Comparison of ENCODE assay signal across 21 mouse cellular contexts in genomic region chr2:125178225-125178798, GRCm38 (mm10). TPM values are rescaled to one million over a fixed set of nuclear protein-coding genes. Genes with fewer than 3 reads are reported as not detected.
DNase-seq lines count a peak whose midpoint lies in the region; ATAC-seq lines count a peak whose summit lies in the region.
"Had no signal": no experiment of that assay in that cellular context is flagged by ENCODE, and none has a peak within 500 bp of the region (broad histone marks: within the 10 kb centered on the region; RNA-seq: fewer than 3 reads in every experiment).

No protein-coding gene starts in this region.

- H3K27me3 ChIP-seq in forebrain, embryonic 14.5 days (replicated peaks; ENCODE audit: control insufficient read depth, insufficient read depth, low read length) = no peaks in the 10 kb centered on the region
- H3K27me3 ChIP-seq in forebrain, embryonic 11.5 days (ENCODE audit: control insufficient read depth, insufficient read depth, low read length) = no peaks in the 10 kb centered on the region
- no peaks in the 10 kb centered on the region for H3K27me3 ChIP-seq in midbrain, embryonic 16.5 days (ENCODE audit: control insufficient read depth, insufficient read depth, low read depth, low read length)
- H3K27me3 ChIP-seq: liver, embryonic 13.5 days had no signal

- DNase-seq in forebrain, embryonic 14.5 days (ENCODE audit: low spot score) = peak; percentile 72
- no peak for DNase-seq in forebrain, embryonic 11.5 days (ENCODE audit: low spot score)
- DNase-seq in brain, adult 2 months (ENCODE audit: low read depth, low spot score) = peak; percentile 73
- peak; percentile 53 for DNase-seq in layer of hippocampus, adult 11-12 months (ENCODE audit: low spot score)
- peak; percentile 13 to 26 for DNase-seq in left cerebral cortex, postnatal 14 days (ENCODE audit: low spot score in 2 of 2)
- DNase-seq: cerebellum, adult 18-20 months; kidney, postnatal 14 days; liver, embryonic 13.5 days; lung, postnatal 14 days had no signal

- H3K36me3 ChIP-seq in forebrain, embryonic 14.5 days (ENCODE audit: control insufficient read depth, insufficient read depth, low read length) = no peaks in the 10 kb centered on the region
- no peaks in the 10 kb centered on the region for H3K36me3 ChIP-seq in forebrain, embryonic 11.5 days (ENCODE audit: control insufficient read depth, insufficient read depth, low read length)
- no peaks in the 10 kb centered on the region for H3K36me3 ChIP-seq in midbrain, embryonic 16.5 days (ENCODE audit: control insufficient read depth, insufficient read depth, low read length)
- H3K36me3 ChIP-seq: liver, embryonic 13.5 days had no signal

- no peak overlapping the region for H3K9ac ChIP-seq in forebrain, embryonic 14.5 days (ENCODE audit: low read length)
- no peak overlapping the region for H3K9ac ChIP-seq in forebrain, embryonic 11.5 days (ENCODE audit: low read length)
- H3K9ac ChIP-seq in midbrain, embryonic 16.5 days (ENCODE audit: low read depth, low read length) = no peak overlapping the region
- H3K9ac ChIP-seq: hindbrain, embryonic 14.5 days; liver, embryonic 13.5 days had no signal

- 0 out of 2 replicates have a peak overlapping the region, but pooled peaks have one; percentile 9 for H3K27ac ChIP-seq in forebrain, embryonic 14.5 days (ENCODE audit: low read depth, low read length)
- H3K27ac ChIP-seq in forebrain, embryonic 11.5 days (ENCODE audit: low read depth, low read length) = no peak overlapping the region
- H3K27ac ChIP-seq in midbrain, embryonic 16.5 days (ENCODE audit: low read length) = no peak overlapping the region
- H3K27ac ChIP-seq: hindbrain, embryonic 14.5 days; liver, embryonic 13.5 days had no signal

- H3K9me3 ChIP-seq in forebrain, embryonic 14.5 days (replicated peaks; ENCODE audit: control insufficient read depth, low read length) = no peaks in the 10 kb centered on the region
- H3K9me3 ChIP-seq in forebrain, embryonic 11.5 days (ENCODE audit: control insufficient read depth, low read length) = no peaks in the 10 kb centered on the region
- no peaks in the 10 kb centered on the region for H3K9me3 ChIP-seq in midbrain, embryonic 16.5 days (replicated peaks; ENCODE audit: control insufficient read depth, low read length, poor library complexity, severe bottlenecking)
- H3K9me3 ChIP-seq: liver, embryonic 13.5 days had no signal

- ATAC-seq in forebrain, embryonic 14.5 days = peak; percentile 71; the same call in 1 of the 2 replicates
- no peak for ATAC-seq in forebrain, embryonic 11.5 days (replicated peaks; ENCODE audit: low FRiP score)
- ATAC-seq in megakaryocyte-erythroid progenitor cell, adult 5-6 weeks (replicated peaks; ENCODE audit: low FRiP score, low TSS enrichment, poor library complexity, severe bottlenecking) = no peak
- ATAC-seq in granulocyte monocyte progenitor cell, adult 5-6 weeks (replicated peaks; ENCODE audit: poor library complexity, severe bottlenecking) = no peak
- no peak for ATAC-seq in midbrain, embryonic 16.5 days
- ATAC-seq: activated CD4-positive, CD25-positive, alpha-beta regulatory T cell, adult 4 months; intestine, embryonic 16.5 days had no signal

- intact Hi-C loops in left cerebral cortex, postnatal 14 days (cut with DNase I) = no loop called here

- H3K4me2 ChIP-seq in forebrain, embryonic 14.5 days (ENCODE audit: low read length) = no peak overlapping the region
- H3K4me2 ChIP-seq in forebrain, embryonic 11.5 days (ENCODE audit: low read depth, low read length, severe bottlenecking) = no peak overlapping the region
- no peak overlapping the region for H3K4me2 ChIP-seq in midbrain, embryonic 16.5 days (ENCODE audit: low read length)
- H3K4me2 ChIP-seq: hindbrain, embryonic 14.5 days; liver, embryonic 13.5 days; midbrain, embryonic 11.5 days had no signal

- no peaks in the 10 kb centered on the region for H3K4me1 ChIP-seq in forebrain, embryonic 14.5 days (ENCODE audit: control insufficient read depth, insufficient read depth, low read length)
- H3K4me1 ChIP-seq in forebrain, embryonic 11.5 days (replicated peaks; ENCODE audit: control insufficient read depth, insufficient read depth, low read length) = no peaks in the 10 kb centered on the region
- H3K4me1 ChIP-seq in midbrain, embryonic 16.5 days (ENCODE audit: control insufficient read depth, insufficient read depth, low read length) = no peaks in the 10 kb centered on the region
- H3K4me1 ChIP-seq: liver, embryonic 13.5 days had no signal

- H3K4me3 ChIP-seq in forebrain, embryonic 14.5 days (ENCODE audit: low read depth, low read length) = no peak overlapping the region
- H3K4me3 ChIP-seq in forebrain, embryonic 11.5 days (ENCODE audit: low read depth, low read length) = no peak overlapping the region
- H3K4me3 ChIP-seq in midbrain, embryonic 16.5 days (ENCODE audit: low read depth, low read length) = no peak overlapping the region
- H3K4me3 ChIP-seq: liver, embryonic 13.5 days; myocyte had no signal

- 73% methylated on average over 7 of the region's 7 CpGs for WGBS in forebrain, embryonic 14.5 days
- 81% methylated on average over 7 of the region's 7 CpGs for WGBS in forebrain, embryonic 11.5 days
- 86% methylated on average over 7 of the region's 7 CpGs for WGBS in midbrain, embryonic 16.5 days

RNA-seq across cellular contexts. Expression of gene Slc12a1, which starts 26.0 kb away (rescaled TPM):
- polyA plus RNA-seq in forebrain, embryonic 14.5 days (2014; fragmentation: Nextera tagmentation; extraction: Ambion mirVana) = 0.05 TPM in 1 of 2 replicates, not detected in the other
- polyA plus RNA-seq in forebrain, embryonic 11.5 days (2014; fragmentation: Nextera tagmentation; extraction: Ambion mirVana) = not detected in 2 replicates
- total RNA-seq in left cerebral cortex, postnatal 14 days (2021) = under 1 TPM; 0.06 to 0.07 TPM
- total RNA-seq in megakaryocyte-erythroid progenitor cell, adult 5-6 weeks (2014; fragmentation: Nextera tagmentation) = 0.22 TPM in 1 of 2 replicates, not detected in the other
- total RNA-seq in megakaryocyte-erythroid progenitor cell, adult 5-6 weeks (2017) = 0.11 TPM in 1 of 2 replicates, not detected in the other
- not detected in 2 replicates for total RNA-seq in granulocyte monocyte progenitor cell, adult 5-6 weeks (2014; fragmentation: Nextera tagmentation)
- not detected in 2 replicates for total RNA-seq in granulocyte monocyte progenitor cell, adult 5-6 weeks (2017)
- 0.04 and 0.09 TPM in 2 replicates for polyA plus RNA-seq in midbrain, embryonic 16.5 days (2015; fragmentation: Nextera tagmentation; extraction: Ambion mirVana)
- total RNA-seq: heart, adult 18-20 months; left cerebral cortex, postnatal 25 days had no signal
- polyA plus RNA-seq: heart, embryonic 16.5 days; intestine, embryonic 16.5 days; liver, embryonic 13.5 days; urinary bladder, adult 2 months had no signal

RNA-seq across cellular contexts. Expression of gene Ctxn2, which starts 41.8 kb away (rescaled TPM):
- 4.6 and 8.0 TPM in 2 replicates for polyA plus RNA-seq in forebrain, embryonic 14.5 days (2014; fragmentation: Nextera tagmentation; extraction: Ambion mirVana)
- polyA plus RNA-seq in forebrain, embryonic 11.5 days (2014; fragmentation: Nextera tagmentation; extraction: Ambion mirVana) = not detected in 2 replicates
- total RNA-seq in left cerebral cortex, postnatal 14 days (2021) = 1 to 10 TPM; 5.5 to 8.1 TPM
- not detected in 2 replicates for total RNA-seq in megakaryocyte-erythroid progenitor cell, adult 5-6 weeks (2014; fragmentation: Nextera tagmentation)
- total RNA-seq in megakaryocyte-erythroid progenitor cell, adult 5-6 weeks (2017) = not detected in 2 replicates
- not detected in 2 replicates for total RNA-seq in granulocyte monocyte progenitor cell, adult 5-6 weeks (2014; fragmentation: Nextera tagmentation)
- total RNA-seq in granulocyte monocyte progenitor cell, adult 5-6 weeks (2017) = not detected in 2 replicates
- polyA plus RNA-seq in midbrain, embryonic 16.5 days (2015; fragmentation: Nextera tagmentation; extraction: Ambion mirVana) = 21.1 and 28.8 TPM in 2 replicates
- total RNA-seq: heart, adult 18-20 months had no signal
- polyA plus RNA-seq: activated CD4-positive, CD25-positive, alpha-beta regulatory T cell, adult 4 months; heart, embryonic 16.5 days; liver, embryonic 13.5 days; myocyte; urinary bladder, adult 2 months had no signal

RNA-seq across cellular contexts. Expression of gene Myef2, which starts 54.9 kb away (rescaled TPM):
- 257 and 259 TPM in 2 replicates for polyA plus RNA-seq in forebrain, embryonic 14.5 days (2014; fragmentation: Nextera tagmentation; extraction: Ambion mirVana)
- 235 and 249 TPM in 2 replicates for polyA plus RNA-seq in forebrain, embryonic 11.5 days (2014; fragmentation: Nextera tagmentation; extraction: Ambion mirVana)
- total RNA-seq in left cerebral cortex, postnatal 14 days (2021) = 10 to 100 TPM; 96.5 to 98.4 TPM
- total RNA-seq in megakaryocyte-erythroid progenitor cell, adult 5-6 weeks (2014; fragmentation: Nextera tagmentation) = 37.6 and 45.8 TPM in 2 replicates
- 85.6 and 86.1 TPM in 2 replicates for total RNA-seq in megakaryocyte-erythroid progenitor cell, adult 5-6 weeks (2017)
- 14.4 and 22.0 TPM in 2 replicates for total RNA-seq in granulocyte monocyte progenitor cell, adult 5-6 weeks (2014; fragmentation: Nextera tagmentation)
- 30.2 and 43.0 TPM in 2 replicates for total RNA-seq in granulocyte monocyte progenitor cell, adult 5-6 weeks (2017)
- 201 and 221 TPM in 2 replicates for polyA plus RNA-seq in midbrain, embryonic 16.5 days (2015; fragmentation: Nextera tagmentation; extraction: Ambion mirVana)

Comparison
In these comparisons a context has a peak if more than half of its experiments do, and no peak if none do; other contexts are left out.
1. RNA of gene Ctxn2, which starts 41.8 kb away (total RNA-seq): 5.5 to 8.1 TPM in left cerebral cortex, postnatal 14 days; not detected in megakaryocyte-erythroid progenitor cell, adult 5-6 weeks and not detected in granulocyte monocyte progenitor cell, adult 5-6 weeks; every median in the first group is over 4 times any median in the second.